Mouse (Mus musculus): ENCODE results near the gene Adra1b.

DNA sequence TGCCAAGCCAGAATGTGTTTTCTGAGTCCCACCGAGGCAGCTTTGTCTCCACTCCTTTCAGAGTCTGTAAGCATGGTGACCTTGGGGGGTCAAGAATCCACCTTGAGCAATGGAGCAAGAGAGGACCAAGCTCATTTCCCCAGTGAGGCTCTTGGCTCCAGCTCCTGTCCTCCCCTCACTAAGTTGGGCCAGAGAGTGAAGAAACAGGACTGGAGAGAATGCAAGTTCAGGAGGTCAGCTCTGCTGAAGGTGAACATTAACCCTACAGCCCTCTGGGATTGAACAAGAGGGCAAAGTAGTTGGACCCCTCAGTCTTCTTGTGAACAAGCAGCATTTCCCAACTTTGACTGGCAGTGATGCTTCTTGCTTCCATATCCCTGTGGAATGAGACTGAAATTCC lies 49.3 kb upstream of the Adra1b start:
- TF ChIP-seq POLR2A (IDR thresholded peaks at IDR 0.05; ENCODE audit: low read depth, low read length) (no peak), CTCF (conservative IDR thresholded peaks at IDR 0.05; ENCODE audit: insufficient read depth, insufficient read length, low read depth, low read length) (no peak)
